Mouse (Mus musculus) thymus, adult 2 months (tissue): ENCODE results near the gene Hist2h2bb.
"Not testable (repeated sequence)": the region's sequence is repeated elsewhere in the genome, so short reads cannot be mapped to it uniquely, and the experiment has no call there.

Experiments used
- CTCF ChIP-seq: fragments of 200-500 bp; IDR thresholded peaks from 2 replicates; pipeline ENCODE4 v1.5.1; 2012; ENCODE audit warnings: mild to moderate bottlenecking, control low read depth, low read length, moderate library complexity, borderline replicate concordance; ENCODE audit not compliant: control insufficient read depth, poor library complexity, insufficient read depth; ENCODE audit errors: extremely low read depth
- POLR2A ChIP-seq: fragments of 200-500 bp; IDR thresholded peaks from 2 replicates; pipeline ENCODE4 v1.6.1; 2012; ENCODE audit warnings: mild to moderate bottlenecking, low read length, control low read depth, moderate library complexity; ENCODE audit not compliant: control insufficient read depth, poor library complexity, insufficient read depth; ENCODE audit errors: extremely low read depth

DNA sequence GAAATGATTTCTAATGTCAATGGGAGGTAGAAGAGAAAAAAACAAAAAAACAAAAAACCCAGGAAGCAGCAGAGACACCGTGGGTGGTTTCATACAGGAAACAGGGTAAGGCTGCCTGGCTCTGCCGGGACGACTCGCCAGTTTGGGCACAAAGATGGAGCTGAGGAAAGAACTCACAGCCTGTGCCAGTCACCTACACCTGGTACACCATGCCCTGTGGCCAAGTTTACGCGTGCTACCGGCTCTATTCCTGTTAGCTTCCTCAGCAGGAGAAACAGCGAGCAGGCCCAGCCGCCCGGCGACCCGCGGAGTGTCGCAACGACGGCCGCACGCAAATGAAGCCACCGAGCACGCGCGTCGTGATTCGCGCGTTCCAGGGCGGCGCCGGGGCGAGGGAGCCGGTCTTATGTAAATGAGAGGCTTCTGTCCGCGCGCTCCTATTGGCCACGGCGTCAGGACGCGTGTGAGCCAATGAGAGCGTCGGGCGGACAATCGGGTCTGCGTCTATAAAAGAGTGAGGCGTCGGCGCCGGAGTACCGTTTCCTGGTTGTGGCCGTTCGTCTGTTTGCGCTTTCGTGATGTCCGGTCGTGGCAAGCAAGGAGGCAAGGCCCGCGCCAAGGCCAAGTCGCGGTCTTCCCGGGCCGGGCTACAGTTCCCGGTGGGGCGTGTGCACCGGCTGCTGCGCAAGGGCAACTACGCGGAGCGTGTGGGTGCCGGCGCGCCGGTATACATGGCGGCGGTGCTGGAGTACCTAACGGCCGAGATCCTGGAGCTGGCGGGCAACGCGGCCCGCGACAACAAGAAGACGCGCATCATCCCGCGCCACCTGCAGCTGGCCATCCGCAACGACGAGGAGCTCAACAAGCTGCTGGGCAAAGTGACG lies 24.3 kb upstream of the Hist2h2bb start, which contains the start of gene Hist2h2aa1:
- not testable (repeated sequence) for TF ChIP-seq CTCF
- peak; percentile 85 for TF ChIP-seq POLR2A
